Mouse (Mus musculus) retina, embryonic 14.5 days (tissue): Measurements from ENCODE around the gene Arl5c.
"Not testable (repeated sequence)": the region's sequence is repeated elsewhere in the genome, so short reads cannot be mapped to it uniquely, and the experiment has no call there.

Experiments
- DNase-seq: peaks from one replicate; pipeline ENCODE4 v3.0.0-alpha.2; 2015; ENCODE audit warnings: low spot score

The Arl5c gene

DNA sequence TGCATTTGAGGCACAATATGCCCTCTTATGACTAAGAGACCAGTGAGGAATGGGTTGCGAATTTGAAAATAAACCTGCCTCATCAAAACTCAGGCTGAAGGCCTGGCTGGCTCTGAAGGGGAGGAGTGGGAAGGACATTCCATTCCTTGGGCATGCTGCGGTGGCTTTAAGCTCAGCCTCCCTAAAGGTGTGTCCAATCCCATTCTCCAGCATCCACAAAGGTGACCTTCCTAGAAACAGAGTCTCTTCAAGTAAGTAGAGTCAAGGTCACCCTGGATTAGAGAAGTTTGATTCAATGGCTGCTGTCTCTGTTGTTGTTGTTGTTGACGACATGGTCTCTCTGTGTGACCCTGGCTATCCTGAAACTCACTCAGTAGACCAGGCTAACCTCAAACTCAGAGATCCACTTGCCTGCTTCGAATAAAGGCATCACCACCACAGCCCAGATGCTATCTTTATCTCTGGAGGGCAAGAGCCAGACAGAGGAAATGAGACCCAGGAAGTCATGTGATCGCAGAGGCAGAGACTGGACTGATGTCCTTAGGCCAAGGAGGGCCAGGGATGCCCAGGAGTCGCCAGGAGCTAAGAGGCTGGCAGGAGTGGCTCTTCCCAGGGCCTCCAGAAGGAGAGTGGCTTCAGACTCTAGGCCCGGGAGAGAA lies 37.2 kb downstream of the Arl5c start:
- no peak for DNase-seq

GRCm38 (mm10) chr11:97956905-97957560 lies 38.9 kb downstream of the Arl5c start:
- DNase-seq = peak; percentile 43

DNA sequence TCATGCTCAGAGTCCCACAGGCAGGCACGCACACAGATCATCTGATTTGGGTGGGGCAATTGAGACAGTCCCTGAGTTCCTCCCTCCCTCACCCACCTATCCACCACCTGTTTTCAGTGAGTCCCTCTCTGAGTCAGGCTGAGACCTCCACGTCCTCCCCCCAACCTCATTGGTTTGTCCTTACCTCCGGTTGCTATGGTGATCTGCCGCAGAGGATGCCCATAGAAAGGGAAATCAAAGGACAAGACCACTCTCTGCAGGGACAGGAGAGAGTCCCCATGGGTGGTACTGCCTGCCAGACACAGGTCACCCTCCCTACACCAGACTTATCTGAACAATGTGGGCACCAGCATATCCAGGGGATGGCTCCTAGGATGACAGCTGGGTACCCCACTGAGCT lies 40.1 kb downstream of the Arl5c start:
- DNase-seq = no peak

GRCm38 (mm10) chr11:97955146-97955902 lies 40.7 kb downstream of the Arl5c start:
- no peak for DNase-seq

DNA sequence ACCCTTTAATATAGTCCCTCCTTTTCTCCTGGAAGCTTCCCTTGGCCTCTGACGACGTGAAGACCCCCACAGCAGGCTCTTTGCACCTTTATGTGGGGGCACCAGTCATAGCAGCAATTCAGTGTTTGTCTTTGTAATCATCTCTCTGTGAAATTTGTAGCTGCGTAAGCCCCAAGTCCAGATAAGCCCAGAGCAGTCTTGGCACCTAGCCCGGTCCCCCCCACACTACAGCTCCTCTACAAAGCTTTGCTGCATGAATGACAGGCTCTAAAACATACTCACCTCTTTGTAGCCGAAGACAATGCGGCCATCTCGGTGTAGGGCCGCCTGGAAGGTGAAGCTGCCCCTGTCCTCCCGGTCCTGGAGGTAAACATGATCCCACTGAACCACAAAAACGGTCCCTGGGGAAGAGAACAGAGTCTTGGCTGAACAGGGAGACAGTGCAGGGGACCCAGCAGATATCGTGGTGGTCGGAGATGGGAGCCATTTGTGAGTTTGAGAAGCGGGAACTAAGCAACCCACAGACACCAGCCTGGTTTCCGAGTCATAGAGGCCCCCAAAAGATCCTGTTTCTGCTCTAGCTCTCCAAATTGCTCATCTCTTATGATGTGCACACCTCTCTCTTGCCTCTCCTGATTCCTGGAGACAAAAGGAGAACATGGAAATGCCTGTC lies 41.4 kb downstream of the Arl5c start:
- no peak for DNase-seq

GRCm38 (mm10) chr11:97953939-97954275 lies 42.1 kb downstream of the Arl5c start:
- DNase-seq = no peak

- no peak for DNase-seq
Measured at GRCm38 (mm10) chr11:97953179-97953938, 42.6 kb downstream of the Arl5c start.

DNA sequence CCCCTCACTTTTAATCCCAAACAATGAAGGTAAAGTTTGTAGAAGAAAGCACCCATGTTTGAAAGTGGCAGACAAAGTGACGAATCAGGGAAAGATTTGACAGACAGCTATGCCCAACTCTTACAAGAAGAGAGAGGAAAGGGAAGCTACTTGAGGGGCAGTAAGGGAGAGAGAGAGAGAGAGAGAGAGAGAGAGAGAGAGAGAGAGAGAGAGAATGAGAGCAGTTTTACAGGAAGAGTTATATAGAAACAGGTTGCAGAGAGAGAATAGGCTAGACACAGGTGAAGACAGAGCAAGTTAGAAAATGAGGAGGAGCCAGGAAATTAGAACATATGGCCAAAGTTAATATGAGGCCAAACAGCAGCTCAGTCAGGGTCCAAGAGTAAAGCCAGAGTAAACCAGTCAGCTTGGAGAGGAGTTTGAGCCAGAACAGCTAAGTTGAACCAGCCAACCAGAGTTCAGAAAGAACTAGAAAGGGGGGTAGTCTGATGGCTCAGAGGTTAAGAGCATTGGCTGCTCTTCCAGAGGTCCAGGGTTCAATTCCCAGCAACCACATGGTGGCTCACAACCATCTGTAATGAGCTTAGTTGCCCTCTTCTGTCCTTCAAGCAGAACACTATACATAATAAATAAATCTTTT lies 43.5 kb downstream of the Arl5c start:
- DNase-seq = no peak

GRCm38 (mm10) chr11:97949703-97950475 lies 46.1 kb downstream of the Arl5c start:
- peak; percentile 75 for DNase-seq

DNA sequence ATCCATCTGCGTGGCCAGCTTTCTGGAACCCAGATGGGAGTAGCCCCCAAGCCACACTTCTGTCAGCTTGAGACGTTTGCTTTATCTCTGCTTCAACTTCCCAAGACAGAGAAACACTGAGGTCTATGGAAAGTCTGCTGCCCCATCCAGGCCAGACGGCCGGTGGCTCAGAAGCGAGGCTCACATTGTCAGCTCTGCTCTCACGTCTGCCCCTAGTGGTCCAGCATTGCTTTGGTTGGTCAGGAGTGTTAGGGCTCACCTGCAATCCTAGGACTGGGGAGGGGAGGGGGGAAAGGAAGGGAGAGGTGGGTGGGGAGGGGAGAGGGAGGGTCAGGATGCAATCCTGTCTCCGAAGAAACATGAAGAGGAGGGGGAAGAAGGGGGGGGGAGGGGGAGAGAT lies 48.6 kb downstream of the Arl5c start:
- DNase-seq = peak; percentile 79

GRCm38 (mm10) chr11:97945738-97946289 lies 50.2 kb downstream of the Arl5c start:
- DNase-seq = not testable (repeated sequence)

GRCm38 (mm10) chr11:97945031-97945430 lies 51.0 kb downstream of the Arl5c start:
- no peak for DNase-seq

- no peak for DNase-seq
Measured at GRCm38 (mm10) chr11:97943256-97943655, 52.7 kb downstream of the Arl5c start.

- DNase-seq = no peak
Measured at GRCm38 (mm10) chr11:97942420-97943111, 53.4 kb downstream of the Arl5c start.
